Mouse (Mus musculus): Measurements from ENCODE around the gene Srsf5.
A peak's percentile ranks its signal among the peaks of the same experiment; 100 is the strongest.
"Not testable (repeated sequence)": the region's sequence is repeated elsewhere in the genome, so short reads cannot be mapped to it uniquely, and the experiment has no call there.

Srsf5 gene

DNA sequence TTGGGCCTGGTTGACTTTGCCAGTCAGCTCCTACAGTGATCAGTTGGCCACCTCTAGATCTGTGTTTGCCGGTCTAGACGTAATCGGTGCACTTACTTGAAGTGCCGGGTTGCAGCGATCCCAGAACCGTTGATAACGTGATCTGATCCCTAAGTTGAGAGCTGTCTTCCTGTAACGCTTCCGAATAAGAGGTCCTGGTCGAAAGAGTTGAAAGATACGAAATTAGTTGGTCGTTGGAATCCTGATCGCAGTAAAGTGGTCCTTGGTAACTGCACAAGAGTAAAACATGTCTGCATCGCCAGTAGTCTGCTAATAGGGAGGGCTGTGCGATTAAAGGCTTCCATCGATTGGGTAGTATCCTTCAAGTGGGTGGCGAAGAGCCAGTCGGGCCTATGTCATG lies 2.9 kb downstream of the Srsf5 start:
- DNase-seq (ENCODE audit: low spot score) = no peak

DNA sequence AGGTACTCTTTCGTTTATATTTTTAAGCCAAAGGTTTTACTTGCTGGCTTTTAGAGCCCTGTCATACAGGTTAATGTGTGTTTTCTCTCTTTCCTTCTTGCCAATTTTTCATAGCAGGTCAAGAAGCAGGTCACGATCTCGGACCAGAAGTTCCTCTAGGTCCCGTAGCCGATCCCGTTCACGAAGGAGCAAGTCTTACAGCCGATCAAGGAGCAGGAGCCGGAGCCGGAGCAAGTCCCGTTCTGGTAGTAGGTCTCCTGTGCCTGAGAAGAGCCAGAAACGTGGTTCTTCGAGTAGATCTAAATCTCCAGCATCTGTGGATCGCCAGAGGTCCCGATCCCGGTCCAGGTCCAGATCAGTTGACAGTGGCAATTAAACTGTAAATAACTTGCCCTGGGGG lies 4.3 kb downstream of the Srsf5 start:
- not testable (repeated sequence) for DNase-seq (ENCODE audit: low spot score)

GRCm38 (mm10) chr12:80951640-80952219 lies 6.4 kb downstream of the Srsf5 start:
- DNase-seq (ENCODE audit: low spot score) = no peak

DNA sequence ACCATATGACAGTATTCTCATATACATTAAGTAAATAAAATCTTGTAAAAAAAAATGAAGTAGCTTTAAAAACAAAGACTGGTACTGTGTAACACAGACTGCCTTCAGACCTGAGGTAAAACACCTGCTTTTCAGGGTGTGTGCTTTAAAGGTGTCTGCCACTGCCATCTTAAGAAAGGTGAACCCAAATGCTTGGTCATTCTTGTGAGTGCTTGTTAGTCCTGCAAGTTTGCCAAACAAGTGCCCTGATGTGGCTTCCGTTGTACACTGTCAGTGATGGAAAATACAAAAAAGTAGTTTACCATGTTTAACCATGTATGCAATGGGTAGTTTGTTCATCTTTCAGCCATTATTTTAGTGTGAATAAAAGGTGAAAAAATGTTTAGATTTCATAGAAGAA lies 7.2 kb downstream of the Srsf5 start:
- DNase-seq (ENCODE audit: low spot score) = no peak

DNA sequence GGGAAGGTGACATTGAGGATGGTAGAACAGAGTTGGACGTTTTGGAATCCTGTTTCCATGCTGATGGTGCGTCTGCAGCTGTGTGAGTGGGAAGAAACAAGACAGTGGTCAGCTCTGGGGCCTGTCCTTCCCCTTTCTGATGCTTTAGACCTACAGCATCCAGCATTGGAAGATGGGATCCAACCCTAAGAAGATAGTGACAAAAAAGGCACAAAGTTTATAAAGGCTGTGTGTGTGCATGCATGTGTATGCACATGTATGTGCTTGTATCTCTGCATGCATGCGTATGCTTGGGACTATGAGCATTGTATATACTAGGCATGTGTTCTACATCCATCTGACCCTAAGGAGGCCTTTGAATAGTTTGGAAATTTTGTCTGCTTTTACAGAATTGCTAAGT lies 10.7 kb downstream of the Srsf5 start:
- DNase-seq (ENCODE audit: low spot score) = no peak

DNA sequence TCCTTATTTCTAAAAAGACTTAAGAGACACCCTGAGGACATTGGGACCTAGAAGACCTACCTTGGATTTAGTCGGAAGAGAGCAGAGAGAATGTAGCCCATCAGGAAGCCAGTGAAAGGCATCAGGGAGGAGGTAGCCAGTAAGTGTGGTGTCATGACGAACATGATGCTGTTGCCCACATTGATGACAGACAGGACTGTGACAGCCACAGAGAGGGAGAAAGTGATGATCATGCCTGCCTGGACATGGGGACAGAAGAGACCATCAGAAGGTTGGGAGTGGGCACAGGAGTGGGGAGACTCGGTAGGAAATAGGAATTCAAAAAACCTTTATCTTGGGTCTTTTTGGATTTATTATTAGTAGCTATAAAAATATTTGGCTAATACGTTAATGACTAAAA lies 12.7 kb downstream of the Srsf5 start:
- DNase-seq (ENCODE audit: low spot score) = no peak

DNA sequence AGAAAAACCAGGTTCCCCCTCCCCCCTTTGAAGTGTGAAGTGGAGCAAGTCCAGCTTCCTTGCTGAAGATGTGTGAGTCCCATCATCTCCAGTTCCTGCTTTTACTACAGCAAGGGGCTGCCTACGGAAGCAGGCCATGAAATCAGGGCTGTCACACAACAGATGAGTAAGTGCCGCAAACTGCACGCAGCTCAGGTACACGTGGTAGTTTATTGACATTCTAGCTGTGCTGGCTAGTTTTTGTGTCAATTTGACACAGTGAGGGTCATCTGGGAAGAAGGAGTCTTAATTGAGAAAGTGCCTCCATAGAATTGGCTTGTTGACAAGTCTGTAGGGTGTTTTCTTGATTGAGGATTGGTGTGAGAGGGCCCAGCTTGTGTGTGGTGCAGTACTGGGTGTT lies 17.3 kb downstream of the Srsf5 start:
- no peak for DNase-seq (ENCODE audit: low spot score)

GRCm38 (mm10) chr12:80966059-80966838 lies 20.9 kb downstream of the Srsf5 start:
- no peak for DNase-seq (ENCODE audit: low spot score)

GRCm38 (mm10) chr12:80967918-80968317 lies 22.6 kb downstream of the Srsf5 start:
- DNase-seq (ENCODE audit: low spot score) = no peak

DNA sequence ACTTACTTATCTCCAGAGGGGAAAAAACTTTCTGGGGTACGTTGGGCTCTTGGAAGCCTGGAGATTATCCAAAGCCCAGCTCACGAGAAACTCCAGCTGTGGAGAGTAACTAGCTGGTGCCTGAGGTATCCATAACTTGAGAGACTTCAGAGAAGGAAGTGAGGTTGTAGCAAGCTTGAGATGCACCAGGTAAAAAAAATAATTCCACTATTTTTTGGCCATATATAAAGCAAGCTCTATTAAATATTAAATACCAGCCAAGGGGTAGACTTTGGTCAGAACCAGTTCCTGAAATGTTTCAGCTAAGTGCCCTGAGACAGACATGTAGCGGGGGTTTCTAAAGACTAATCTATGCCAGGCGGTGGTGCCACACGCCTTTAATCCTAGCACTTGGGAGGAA lies 23.3 kb downstream of the Srsf5 start, which contains the start of gene Slc10a1:
Gene Slc10a1, minus strand, starts transcription at position 101 of the 400 bp plus-strand sequence.
- DNase-seq (ENCODE audit: low spot score) = no peak

DNA sequence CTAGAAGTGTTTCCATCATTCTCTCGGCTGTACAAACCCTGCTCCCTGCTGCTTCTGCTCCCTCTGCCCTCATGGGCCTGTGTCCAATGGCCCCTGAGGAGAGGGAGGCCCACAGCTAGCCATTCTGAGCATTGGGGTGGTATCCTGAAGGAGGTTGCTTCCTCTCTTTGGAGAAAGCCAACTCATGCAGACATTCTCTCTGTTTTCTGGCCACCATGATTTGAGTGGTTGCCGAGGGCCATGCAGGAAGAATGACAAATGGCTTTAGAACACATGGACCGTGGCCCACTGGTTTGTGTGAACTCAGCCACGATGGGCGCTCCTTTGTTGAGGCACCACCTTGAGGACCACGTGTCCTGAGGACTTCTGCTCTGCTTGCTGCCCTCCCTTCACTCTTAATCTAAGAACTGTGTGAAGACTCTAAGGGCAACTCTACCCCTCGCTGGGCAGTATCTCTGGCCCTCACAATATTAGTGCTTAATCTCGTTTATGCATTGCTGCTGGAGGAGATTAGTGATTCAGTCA lies 24.9 kb downstream of the Srsf5 start:
- no peak for DNase-seq (ENCODE audit: low spot score)

DNA sequence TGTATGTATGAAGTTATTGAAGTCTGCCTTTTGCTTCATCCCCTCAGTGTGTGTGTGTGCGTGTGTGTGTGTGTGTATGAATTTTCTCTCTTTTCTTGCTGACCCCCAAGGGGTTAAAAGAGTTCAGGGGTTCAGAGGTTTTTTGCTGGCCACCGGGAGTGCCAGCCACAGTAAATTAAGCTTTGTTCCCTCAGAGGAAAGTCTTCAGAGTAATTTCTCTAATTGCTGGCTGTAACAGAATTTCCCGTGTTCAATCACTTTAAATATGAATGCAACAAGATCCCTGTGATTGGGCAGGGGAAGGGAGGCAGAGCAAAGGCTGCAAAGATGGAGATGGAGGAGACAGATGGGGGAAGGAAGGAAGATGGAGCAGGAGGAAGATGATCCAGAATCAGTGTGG lies 26.5 kb downstream of the Srsf5 start:
- DNase-seq (ENCODE audit: low spot score) = no peak

GRCm38 (mm10) chr12:80975939-80976671 lies 30.8 kb downstream of the Srsf5 start:
- no peak for DNase-seq (ENCODE audit: low spot score)

DNA sequence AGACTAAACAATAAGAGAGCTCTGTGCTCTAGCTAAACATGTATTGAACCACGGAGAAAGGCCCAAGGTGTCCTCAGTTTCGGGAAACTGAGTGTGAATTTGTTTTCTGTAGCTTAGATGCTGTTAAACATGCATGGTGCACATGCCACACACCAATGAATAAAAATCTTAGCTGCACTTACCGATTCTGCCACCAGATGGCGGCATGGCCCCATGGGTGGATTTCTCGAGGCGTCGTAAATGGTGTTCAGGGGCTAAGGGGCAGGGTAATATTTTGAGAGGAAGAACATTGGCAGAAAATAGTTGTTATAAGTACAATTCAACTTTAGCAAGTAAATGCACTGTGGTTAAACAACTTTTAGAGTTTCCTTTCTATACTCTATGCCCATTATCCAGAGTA lies 37.0 kb downstream of the Srsf5 start:
- DNase-seq (ENCODE audit: low spot score) = peak; percentile 77

GRCm38 (mm10) chr12:80983695-80984094 lies 38.4 kb downstream of the Srsf5 start:
- no peak for DNase-seq (ENCODE audit: low spot score)

DNA sequence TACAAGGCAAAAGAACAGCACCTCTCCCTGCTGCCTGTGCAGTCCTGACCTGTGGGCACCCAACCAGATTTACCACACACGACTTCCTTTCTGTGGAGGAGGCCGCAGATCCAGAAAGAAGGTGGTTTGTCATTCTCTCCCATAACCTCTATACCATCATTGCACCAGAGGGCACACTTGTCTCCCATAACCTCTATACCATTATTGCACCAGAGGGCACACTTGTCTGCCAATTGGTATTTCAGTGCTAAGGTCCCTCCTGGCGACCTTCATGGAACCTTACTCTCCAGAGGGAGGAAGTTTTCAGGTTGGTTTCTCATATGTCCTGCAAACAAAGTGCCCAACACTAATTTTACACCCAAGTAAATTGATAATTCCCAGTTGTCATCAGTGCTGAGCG lies 41.3 kb downstream of the Srsf5 start:
- DNase-seq (ENCODE audit: low spot score) = no peak

DNA sequence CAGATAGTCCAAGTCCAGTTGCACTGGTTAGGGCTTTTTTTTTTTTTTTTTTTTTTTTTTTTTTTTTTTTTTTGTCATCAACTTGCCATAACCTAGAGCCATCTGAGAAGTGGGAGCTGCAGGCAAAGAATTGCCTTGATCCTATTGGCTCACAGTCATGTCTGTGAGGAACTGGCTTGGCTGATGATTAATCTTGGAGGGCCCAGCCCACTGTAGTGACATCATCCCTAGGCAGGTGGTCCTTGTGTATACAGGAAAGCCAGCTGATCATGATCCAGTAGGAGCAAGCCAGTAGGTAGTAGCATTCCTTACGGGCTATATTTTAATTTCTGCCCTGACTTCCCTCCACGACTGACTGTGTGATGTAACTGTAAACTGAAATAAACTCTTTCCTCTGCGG lies 43.0 kb downstream of the Srsf5 start:
- no peak for DNase-seq (ENCODE audit: low spot score)

DNA sequence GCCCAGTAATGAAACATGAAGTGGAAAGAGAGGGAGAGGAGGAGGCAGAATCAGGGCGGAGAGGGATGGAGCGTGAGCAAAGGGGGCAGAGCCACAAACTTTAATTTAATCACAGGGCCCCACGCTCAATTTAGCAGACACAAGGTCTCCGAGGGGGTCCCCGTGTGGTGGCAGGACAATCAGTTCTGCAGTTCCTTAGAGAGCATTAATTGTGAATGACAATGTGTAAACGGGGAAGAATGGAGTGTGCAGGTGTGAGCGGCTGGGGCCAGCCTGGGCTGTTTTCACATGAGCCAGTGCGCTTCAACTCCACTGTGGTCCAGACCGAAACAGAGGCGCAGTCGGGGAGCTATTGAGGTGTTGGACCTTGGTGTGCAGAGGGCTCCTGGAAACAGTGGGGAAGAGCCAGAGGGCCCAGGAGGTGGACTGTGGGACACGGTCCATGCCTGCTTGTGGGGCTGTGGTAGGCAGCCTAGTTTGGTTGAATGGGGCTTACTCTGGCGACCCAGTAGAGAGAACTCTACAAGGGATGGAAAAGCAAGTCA lies 45.7 kb downstream of the Srsf5 start:
- no peak for DNase-seq (ENCODE audit: low spot score)

DNA sequence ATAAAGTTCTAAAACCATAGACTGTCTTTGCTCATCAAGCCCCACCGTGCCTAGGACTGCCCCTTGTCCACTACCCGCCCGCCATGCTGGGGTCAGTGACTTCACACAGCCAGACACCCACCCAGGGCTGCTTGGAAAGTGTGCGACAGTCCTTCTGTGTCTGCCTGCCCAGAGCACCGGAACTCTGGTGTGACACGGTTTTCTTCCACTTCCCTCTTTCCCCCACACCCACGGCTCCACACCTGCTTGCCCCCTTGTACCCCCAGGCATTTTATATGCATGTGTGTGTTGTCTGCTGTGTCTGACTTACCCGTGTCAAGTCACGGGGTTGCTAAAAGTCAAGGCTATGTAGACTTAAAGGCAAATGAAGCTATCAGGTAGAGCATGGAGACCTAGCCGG lies 46.5 kb downstream of the Srsf5 start:
- DNase-seq (ENCODE audit: low spot score) = no peak

DNA sequence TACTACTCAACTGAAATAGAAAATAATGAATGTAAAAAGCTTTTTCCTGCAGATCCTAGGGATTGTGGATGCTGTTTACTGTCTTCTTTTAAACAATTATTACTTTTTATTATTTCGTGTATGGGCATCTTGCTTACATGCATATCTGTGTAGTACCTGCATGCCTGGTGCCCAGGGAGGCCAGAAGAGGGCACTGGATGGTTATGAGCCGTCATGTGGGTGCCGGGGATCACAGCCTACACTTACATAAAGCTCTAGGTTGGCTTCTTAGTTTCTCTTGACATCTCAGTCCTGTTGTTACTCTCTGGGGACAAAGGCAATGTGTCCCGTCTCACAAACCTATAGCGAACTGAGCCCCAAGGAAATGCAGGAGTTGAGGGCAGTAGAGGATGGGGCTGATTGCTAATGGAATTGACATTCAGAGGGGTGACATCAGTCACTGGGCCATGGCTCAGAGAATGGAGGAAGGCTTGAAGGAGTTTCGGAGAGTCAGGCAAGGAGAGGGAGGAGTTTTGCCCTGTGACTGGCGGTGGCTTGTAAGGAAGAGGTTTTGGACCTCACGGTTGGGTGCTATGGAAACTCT lies 47.3 kb downstream of the Srsf5 start:
- DNase-seq (ENCODE audit: low spot score) = no peak

DNA sequence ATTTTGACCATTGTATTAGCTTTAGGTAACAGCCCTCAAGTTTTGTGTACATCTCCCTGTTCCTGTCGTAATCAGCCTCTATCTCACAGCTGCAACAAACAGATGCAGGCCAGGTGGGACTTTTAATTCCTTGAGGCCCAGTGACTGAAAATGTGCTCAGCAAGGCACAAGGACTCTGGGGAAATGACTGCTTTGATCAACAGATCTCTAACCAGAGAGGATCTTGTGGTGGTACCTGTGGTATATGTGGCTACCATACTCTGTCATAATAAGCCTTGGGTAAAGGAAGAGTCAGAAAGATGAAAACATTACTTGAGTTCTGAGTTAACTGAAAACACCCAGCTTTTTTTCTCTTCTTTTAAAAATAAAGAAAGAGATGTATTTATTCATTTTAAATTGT lies 48.5 kb downstream of the Srsf5 start:
- DNase-seq (ENCODE audit: low spot score) = no peak

DNA sequence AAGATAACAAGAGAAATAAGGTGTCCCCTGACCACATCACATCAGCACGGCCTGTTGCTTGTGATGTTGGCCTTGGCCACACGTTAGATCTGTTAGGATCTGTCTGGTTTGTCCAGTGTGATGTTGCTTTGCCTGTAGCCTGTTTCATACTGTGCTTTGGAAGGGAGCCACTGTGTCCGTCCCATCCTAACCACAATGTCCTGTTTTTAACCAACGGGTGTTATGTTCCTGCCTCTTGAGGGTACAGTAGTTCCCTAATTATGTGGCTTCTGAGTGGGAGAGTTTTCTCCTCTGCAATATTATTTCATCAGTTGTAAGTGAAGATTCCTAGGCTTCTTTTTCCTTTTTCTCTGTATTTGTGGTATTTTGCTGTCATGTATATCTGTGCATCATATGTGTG lies 50.0 kb downstream of the Srsf5 start:
- DNase-seq (ENCODE audit: low spot score) = no peak
